11 mouse cellular contexts compared by ENCODE assay signal in genomic region chr5:31021790-31022189, GRCm38 (mm10). TPM values are rescaled to one million over a fixed set of nuclear protein-coding genes. Genes with fewer than 3 reads are reported as not detected.
DNase-seq lines count a peak whose midpoint lies in the region; ATAC-seq and TF ChIP-seq lines count a peak whose summit lies in the region.
"Not testable (repeated sequence)": the region's sequence is repeated elsewhere in the genome, so short reads cannot be mapped to it uniquely, and the experiment has no call there.
"Had no signal": no experiment of that assay in that cellular context is flagged by ENCODE, and none has a peak within 500 bp of the region (broad histone marks: within the 10 kb centered on the region; RNA-seq: fewer than 3 reads in every experiment).

No protein-coding gene starts in this region.

- not testable (repeated sequence) for TF ChIP-seq RAD21 in CH12.LX (IDR thresholded peaks at IDR 0.05; ENCODE audit: low read depth, low read length); MEL (IDR thresholded peaks at IDR 0.05; ENCODE audit: low read depth, low read length)

- POLR2A ChIA-PET in Patski (lab: Charles Lee), result not testable (repeated sequence)

- H3K27me3 ChIP-seq in CH12.LX (replicated peaks); Patski; liver, postnatal 0 days (ENCODE audit: insufficient read depth, low read length): not testable (repeated sequence)
- peaks cover 5 to 14% of the 10 kb centered on the region in 2 experiments for H3K27me3 ChIP-seq in MEL (ENCODE audit: control insufficient read depth in 1 of 2, insufficient read depth in 2 of 2, low read length in 2 of 2)

- H3K4me2 ChIP-seq in CH12.LX (ENCODE audit: insufficient read depth, low read depth, poor library complexity, severe bottlenecking); liver, postnatal 0 days (ENCODE audit: low read depth, low read length): not testable (repeated sequence)

- not testable (repeated sequence) for H3K79me2 ChIP-seq in CH12.LX (replicated peaks; ENCODE audit: control insufficient read depth, extremely low read depth, insufficient read depth, poor library complexity, severe bottlenecking); MEL (ENCODE audit: control insufficient read depth, insufficient read depth, low read length, poor library complexity)

- H3K9ac ChIP-seq in CH12.LX (ENCODE audit: insufficient read depth, low read depth); ES-E14 (ENCODE audit: insufficient read depth, low read depth, low read length, poor library complexity, severe bottlenecking); MEL (ENCODE audit: control insufficient read depth, low read depth, low read length, poor library complexity, severe bottlenecking); liver, postnatal 0 days (replicated peaks): not testable (repeated sequence)

- not testable (repeated sequence) for DNase-seq in CH12.LX (ENCODE audit: extremely low read depth); ES-E14 (ENCODE audit: low read depth, low spot score); MEL (ENCODE audit: low read depth, low spot score); Patski (ENCODE audit: low read depth, low spot score); layer of hippocampus, adult 2 months (ENCODE audit: low spot score in 2 of 2); liver, postnatal 0 days
- peak; percentile 31 for DNase-seq in ES-CJ7 (ENCODE audit: low read depth, low spot score)

- CTCF ChIA-PET in Patski (lab: Charles Lee), result interaction anchor here (1.6 kb wide), 1 partner anchor 17 kb away, joined by 4 read pairs; no protein-coding TSS in a partner anchor

- 75% methylated on average over 4 of the region's 5 CpGs for WGBS in liver, postnatal 0 days (ENCODE audit: insufficient replicate concordance)

- H3K4me1 ChIP-seq in CH12.LX (ENCODE audit: control insufficient read depth in 1 of 2, insufficient read depth in 2 of 2); ES-E14 (ENCODE audit: control insufficient read depth in 2 of 2, insufficient read depth in 2 of 2, low read length in 2 of 2, poor library complexity in 1 of 2); MEL (ENCODE audit: control insufficient read depth in 1 of 2, insufficient read depth in 2 of 2, low read length in 2 of 2); liver, postnatal 0 days (ENCODE audit: insufficient read depth): not testable (repeated sequence)

- dilution Hi-C loops in CH12.LX (cut with MboI; ENCODE audit: extremely low pct_ligation_motif_present, extremely low pct_unique_long_range_greater_than_20kb, low sequenced_read_pairs), result not testable (repeated sequence)

- TF ChIP-seq POLR2A in CH12.LX (IDR thresholded peaks at IDR 0.05; ENCODE audit: low read depth, low read length); MEL (IDR thresholded peaks at IDR 0.05; ENCODE audit: control insufficient read depth in 1 of 2, insufficient read depth in 1 of 2, low read depth in 1 of 2, low read length in 2 of 2, poor library complexity in 1 of 2): not testable (repeated sequence)

- not testable (repeated sequence) for H3K36me3 ChIP-seq in CH12.LX (replicated peaks in 1 of 2; ENCODE audit: control insufficient read depth in 1 of 2, insufficient read depth in 1 of 2, low read length in 1 of 2); ES-E14 (ENCODE audit: control insufficient read depth, insufficient read depth, low read length, poor library complexity, severe bottlenecking); MEL (ENCODE audit: control insufficient read depth in 1 of 2, insufficient read depth in 2 of 2, low read length in 2 of 2); liver, postnatal 0 days (replicated peaks; ENCODE audit: insufficient read depth, low read length)

- not testable (repeated sequence) for H3K27ac ChIP-seq in CH12.LX (ENCODE audit: insufficient read depth, low read depth); ES-E14 (ENCODE audit: insufficient read depth, low read depth, low read length, poor library complexity, severe bottlenecking); MEL (ENCODE audit: control insufficient read depth, low read depth, low read length); layer of hippocampus, adult 2 months; liver, postnatal 0 days (ENCODE audit: low read depth)

- ATAC-seq in Patski, result not testable (repeated sequence)
- ATAC-seq in liver, postnatal 0 days, result peak; percentile 29; the same call in 1 of the 2 replicates

- in situ Hi-C loops in CH12.LX (cut with MboI; ENCODE audit: low pct_ligation_motif_present, low pct_unique_long_range_greater_than_20kb, low sequenced_read_pairs); ES-E14 (cut with MboI; ENCODE audit: low sequenced_read_pairs in 2 of 2, unreplicated experiment in 2 of 2); Patski (cut with MboI; ENCODE audit: low pct_unique_long_range_greater_than_20kb): not testable (repeated sequence)

- TF ChIP-seq EP300 in CH12.LX (IDR thresholded peaks at IDR 0.05; ENCODE audit: low read length); MEL (IDR thresholded peaks at IDR 0.05; ENCODE audit: low read depth in 1 of 2, low read length in 2 of 2); liver, postnatal 0 days (IDR thresholded peaks at IDR 0.05; ENCODE audit: low read depth): not testable (repeated sequence)

- not testable (repeated sequence) for H3K9me3 ChIP-seq in CH12.LX (replicated peaks; ENCODE audit: low read length); ES-E14 (ENCODE audit: control insufficient read depth, insufficient read depth, low read depth, low read length); MEL (replicated peaks; ENCODE audit: insufficient read depth, low read length); liver, postnatal 0 days (ENCODE audit: low read length)

- H3K4me3 ChIP-seq in CH12.LX (replicated peaks in 1 of 3; ENCODE audit: low read depth in 2 of 3, low read length in 2 of 3, poor library complexity in 1 of 3); ES-E14 (ENCODE audit: insufficient read depth in 1 of 2, low read depth in 1 of 2, low read length in 2 of 2, poor library complexity in 1 of 2, severe bottlenecking in 1 of 2); MEL (ENCODE audit: control insufficient read depth in 1 of 2, insufficient read depth in 1 of 2, low read depth in 2 of 2, low read length in 2 of 2); layer of hippocampus, adult 2 months; liver, postnatal 0 days (ENCODE audit: low read depth, low read length): not testable (repeated sequence)

- TF ChIP-seq CTCF in CH12.LX (conservative IDR thresholded peaks at IDR 0.05 in 1 of 2, IDR thresholded peaks at IDR 0.05 in 1 of 2; ENCODE audit: low read depth in 2 of 2, low read length in 2 of 2), result peak in 1 of 2 experiments; percentile 10; a peak in 1 of 4 replicates
- TF ChIP-seq CTCF in MEL (IDR thresholded peaks at IDR 0.05 in 2 of 3, conservative IDR thresholded peaks at IDR 0.05 in 1 of 3; ENCODE audit: control insufficient read depth in 1 of 3, insufficient read depth in 1 of 3, low read depth in 2 of 3, low read length in 3 of 3, poor library complexity in 1 of 3, severe bottlenecking in 1 of 3); liver, postnatal 0 days (IDR thresholded peaks at IDR 0.05; ENCODE audit: low read depth): not testable (repeated sequence)
- peak; percentile 10 for TF ChIP-seq CTCF in Patski (IDR thresholded peaks at IDR 0.05)
- 0 out of 2 replicates have a peak, but pooled peaks have one; percentile 6 for TF ChIP-seq CTCF in layer of hippocampus, adult 2 months (conservative IDR thresholded peaks at IDR 0.05)

RNA-seq across cellular contexts. Expression of gene Atraid, which starts 26.3 kb away (rescaled TPM):
- 48.8 and 58.0 TPM in 2 replicates for total RNA-seq in CH12.LX (2012; rRNA removed)
- 88.7 TPM in 2 replicates for total RNA-seq in CH12.LX (2014; rRNA removed)
- polyA plus RNA-seq in CH12.LX (2012; ENCODE audit: insufficient read length, low read depth), result 52.7 and 60.1 TPM in 2 replicates
- total RNA-seq in ES-E14 (2012; rRNA removed), result 53.7 and 64.5 TPM in 2 replicates
- 31.7 and 37.2 TPM in 2 replicates for total RNA-seq in MEL (2012; rRNA removed)
- polyA plus RNA-seq in MEL (2012; ENCODE audit: insufficient read depth in 1 of 2, insufficient read length in 2 of 2, low read depth in 1 of 2, low replicate concordance in 2 of 2, missing spikeins in 1 of 2), result 10 to 100 TPM in 1 of 2 experiments, not detected in 1; 58.0 TPM
- 118 TPM for polyA plus RNA-seq in Patski (2021)
- 10 to 100 TPM; 73.4 to 78.8 TPM for total RNA-seq in layer of hippocampus, adult 2 months (2021)
- 162 and 169 TPM in 2 replicates for polyA plus RNA-seq in liver, postnatal 0 days (2015; fragmentation: Nextera tagmentation; extraction: Ambion mirVana)

RNA-seq across cellular contexts. Expression of gene Slc5a6, which starts 26.9 kb away (rescaled TPM):
- total RNA-seq in CH12.LX (2012; rRNA removed) (10.9 and 15.4 TPM in 2 replicates), CH12.LX (2014; rRNA removed) (8.9 and 9.0 TPM in 2 replicates), ES-E14 (2012; rRNA removed) (44.1 and 51.3 TPM in 2 replicates), MEL (2012; rRNA removed) (25.6 and 34.5 TPM in 2 replicates)
- polyA plus RNA-seq in CH12.LX (2012; ENCODE audit: insufficient read length, low read depth) (17.1 and 18.6 TPM in 2 replicates), MEL (2012; ENCODE audit: insufficient read depth in 1 of 2, insufficient read length in 2 of 2, low read depth in 1 of 2, low replicate concordance in 2 of 2, missing spikeins in 1 of 2) (10 to 100 TPM in 1 of 2 experiments, not detected in 1; 41.7 TPM), Patski (2021) (13.2 TPM)
- 10 to 100 TPM; 15.0 to 16.1 TPM for total RNA-seq in layer of hippocampus, adult 2 months (2021)
- polyA plus RNA-seq in liver, postnatal 0 days (2015; fragmentation: Nextera tagmentation; extraction: Ambion mirVana), result 3.1 and 3.7 TPM in 2 replicates

RNA-seq across cellular contexts. Expression of gene Cad, which starts 32.8 kb away (rescaled TPM):
- total RNA-seq in CH12.LX (2012; rRNA removed), result 106 and 135 TPM in 2 replicates
- 43.1 and 44.3 TPM in 2 replicates for total RNA-seq in CH12.LX (2014; rRNA removed)
- 108 and 123 TPM in 2 replicates for polyA plus RNA-seq in CH12.LX (2012; ENCODE audit: insufficient read length, low read depth)
- total RNA-seq in ES-E14 (2012; rRNA removed), result 154 and 258 TPM in 2 replicates
- total RNA-seq in MEL (2012; rRNA removed), result 213 and 228 TPM in 2 replicates
- 100 to 1,000 TPM; 254 to 383 TPM for polyA plus RNA-seq in MEL (2012; ENCODE audit: insufficient read depth in 1 of 2, insufficient read length in 2 of 2, low read depth in 1 of 2, low replicate concordance in 2 of 2, missing spikeins in 1 of 2)
- 39.8 TPM for polyA plus RNA-seq in Patski (2021)
- total RNA-seq in layer of hippocampus, adult 2 months (2021), result 10 to 100 TPM; 17.1 to 21.6 TPM
- polyA plus RNA-seq in liver, postnatal 0 days (2015; fragmentation: Nextera tagmentation; extraction: Ambion mirVana), result 3.1 and 4.2 TPM in 2 replicates

RNA-seq across cellular contexts. Expression of gene Tcf23, which starts 53.3 kb away (rescaled TPM):
- not detected in 2 replicates for total RNA-seq in CH12.LX (2012; rRNA removed)
- not detected in 2 replicates for total RNA-seq in CH12.LX (2014; rRNA removed)
- not detected in 2 replicates for polyA plus RNA-seq in CH12.LX (2012; ENCODE audit: insufficient read length, low read depth)
- total RNA-seq in ES-E14 (2012; rRNA removed), result 0.05 and 0.27 TPM in 2 replicates
- total RNA-seq in MEL (2012; rRNA removed), result 0.03 and 0.08 TPM in 2 replicates
- polyA plus RNA-seq in MEL (2012; ENCODE audit: insufficient read depth in 1 of 2, insufficient read length in 2 of 2, low read depth in 1 of 2, low replicate concordance in 2 of 2, missing spikeins in 1 of 2), result under 1 TPM in 1 of 2 experiments, not detected in 1; 0.07 TPM
- polyA plus RNA-seq in Patski (2021), result not detected
- total RNA-seq in layer of hippocampus, adult 2 months (2021), result under 1 TPM; 0.10 to 0.20 TPM
- 0.05 TPM in 1 of 2 replicates, not detected in the other for polyA plus RNA-seq in liver, postnatal 0 days (2015; fragmentation: Nextera tagmentation; extraction: Ambion mirVana)
- total RNA-seq: G1E had no signal
- polyA plus RNA-seq: activated CD4-positive, CD25-positive, alpha-beta regulatory T cell, adult 4 months; brain, embryonic 14.5 days; CD4-positive, CD25-positive, alpha-beta regulatory T cell, adult 4 months; G1E had no signal
